Mouse (Mus musculus) ES-Bruce4 (cell line): ENCODE measurements around the gene Srd5a2.

Source experiments
- CTCF ChIP-seq: IDR thresholded peaks from one replicate; pipeline ENCODE4 v1.8.1; 2011; ENCODE audit warnings: low read depth, low read length
- EP300 ChIP-seq: IDR thresholded peaks from 2 replicates; pipeline ENCODE4 v1.6.1; 2011; ENCODE audit warnings: low read depth, low read length; ENCODE audit not compliant: insufficient read depth
- POLR2A ChIP-seq: IDR thresholded peaks from one replicate; pipeline ENCODE4 v1.8.1; 2011; ENCODE audit warnings: low read length; ENCODE audit not compliant: insufficient read depth

GRCm38 (mm10) chr17:73982871-73983270 is 64.8 kb downstream of the Srd5a2 start:
- TF ChIP-seq POLR2A (no peak), CTCF (no peak), EP300 (no peak)
